Mouse (Mus musculus): ENCODE results near the gene Arhgdig.

Arhgdig gene

GRCm38 (mm10) chr17:26207686-26208085 lies at the start of gene Arhgdig:
Arhgdig (minus strand) TSS chr17:26207786.
- DNase-seq, result no peak

GRCm38 (mm10) chr17:26255313-26255712 lies 47.7 kb upstream of the Arhgdig start:
- no peak for DNase-seq

- no peak for DNase-seq
Observed at GRCm38 (mm10) chr17:26253399-26253798, 45.8 kb upstream of the Arhgdig start.

- DNase-seq, result peak; percentile 97
Observed at GRCm38 (mm10) chr17:26252539-26253251, 45.1 kb upstream of the Arhgdig start, which contains the start of gene Luc7l. Luc7l (plus strand) TSS chr17:26252896.

GRCm38 (mm10) chr17:26251886-26252538 lies 44.4 kb upstream of the Arhgdig start:
- DNase-seq, result no peak

GRCm38 (mm10) chr17:26244101-26244841 lies 36.7 kb upstream of the Arhgdig start, which contains the start of gene Fam234a:
Fam234a (minus strand) TSS chr17:26244242.
- peak; percentile 94 for DNase-seq

DNA sequence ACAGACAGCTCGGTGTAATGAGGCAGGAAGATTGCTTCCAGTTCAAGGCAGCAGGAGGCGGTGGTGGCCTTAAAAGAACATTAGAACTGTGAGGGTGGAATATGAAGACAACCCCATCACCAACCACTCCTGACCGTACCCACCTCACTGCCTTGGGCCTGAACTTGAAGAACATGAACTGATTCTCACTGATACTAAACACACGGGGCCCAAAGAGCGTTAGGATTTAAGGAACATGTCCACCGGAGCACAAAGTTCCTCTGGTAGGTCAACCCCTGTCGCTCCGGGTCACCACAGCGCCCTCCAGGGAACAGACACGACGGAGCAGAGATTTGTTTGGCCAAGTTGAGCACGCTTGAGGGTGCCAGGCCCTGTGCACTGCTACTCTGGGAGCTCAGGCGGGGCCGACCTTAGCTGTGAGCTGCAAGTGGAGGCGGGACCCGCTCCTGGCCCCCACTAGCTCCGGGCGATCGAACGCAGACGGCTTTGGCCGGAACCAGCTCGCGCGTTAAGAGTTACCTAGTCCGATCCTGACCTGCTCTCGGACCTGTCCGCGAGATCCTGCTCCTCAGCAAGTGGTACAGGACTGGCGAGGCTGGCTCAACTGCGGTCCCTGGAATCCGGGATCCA lies 36.0 kb upstream of the Arhgdig start:
- DNase-seq, result peak; percentile 28

DNA sequence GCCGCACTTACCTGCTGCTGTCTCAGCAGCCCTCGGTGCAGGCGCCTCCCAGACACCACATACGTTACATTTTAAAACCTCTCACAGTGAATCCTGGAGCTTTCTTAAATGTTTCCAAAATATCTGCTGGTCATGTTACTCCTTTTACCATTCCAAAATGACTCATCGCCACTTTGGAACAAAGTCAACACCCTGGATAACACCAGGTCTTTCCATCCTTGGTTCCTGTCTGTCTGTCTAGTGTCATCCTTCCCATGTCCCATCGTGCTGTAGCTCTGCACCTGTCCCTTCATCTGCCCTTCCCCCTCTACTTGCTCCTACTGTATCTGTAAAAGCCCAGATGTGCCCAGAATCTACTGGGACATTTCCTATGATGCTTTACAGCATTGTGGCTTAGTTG lies 33.4 kb upstream of the Arhgdig start:
- peak; percentile 11 for DNase-seq

- DNase-seq, result no peak
Observed at GRCm38 (mm10) chr17:26240120-26240790, 32.7 kb upstream of the Arhgdig start.

- no peak for DNase-seq
Observed at GRCm38 (mm10) chr17:26239551-26239950, 32.0 kb upstream of the Arhgdig start.

DNA sequence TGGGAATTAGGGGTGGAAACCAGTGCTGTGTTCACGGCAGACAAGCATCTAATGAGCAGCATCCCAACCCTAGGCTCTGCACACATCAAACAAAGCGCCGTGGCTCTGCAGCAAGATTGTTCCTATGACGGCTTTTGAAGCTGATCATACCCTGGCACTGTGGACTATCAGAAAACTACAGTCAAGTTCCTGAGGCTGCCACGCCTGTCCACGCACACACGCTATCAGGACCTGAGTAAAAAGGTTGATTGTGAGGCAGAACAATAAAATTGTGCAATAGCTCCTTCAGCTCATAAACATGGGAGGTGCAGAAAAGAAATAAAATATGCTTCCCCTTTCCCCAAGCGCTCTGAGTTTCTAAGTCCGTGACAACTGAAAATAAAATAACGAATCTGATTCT lies 30.1 kb upstream of the Arhgdig start:
- DNase-seq, result no peak

DNA sequence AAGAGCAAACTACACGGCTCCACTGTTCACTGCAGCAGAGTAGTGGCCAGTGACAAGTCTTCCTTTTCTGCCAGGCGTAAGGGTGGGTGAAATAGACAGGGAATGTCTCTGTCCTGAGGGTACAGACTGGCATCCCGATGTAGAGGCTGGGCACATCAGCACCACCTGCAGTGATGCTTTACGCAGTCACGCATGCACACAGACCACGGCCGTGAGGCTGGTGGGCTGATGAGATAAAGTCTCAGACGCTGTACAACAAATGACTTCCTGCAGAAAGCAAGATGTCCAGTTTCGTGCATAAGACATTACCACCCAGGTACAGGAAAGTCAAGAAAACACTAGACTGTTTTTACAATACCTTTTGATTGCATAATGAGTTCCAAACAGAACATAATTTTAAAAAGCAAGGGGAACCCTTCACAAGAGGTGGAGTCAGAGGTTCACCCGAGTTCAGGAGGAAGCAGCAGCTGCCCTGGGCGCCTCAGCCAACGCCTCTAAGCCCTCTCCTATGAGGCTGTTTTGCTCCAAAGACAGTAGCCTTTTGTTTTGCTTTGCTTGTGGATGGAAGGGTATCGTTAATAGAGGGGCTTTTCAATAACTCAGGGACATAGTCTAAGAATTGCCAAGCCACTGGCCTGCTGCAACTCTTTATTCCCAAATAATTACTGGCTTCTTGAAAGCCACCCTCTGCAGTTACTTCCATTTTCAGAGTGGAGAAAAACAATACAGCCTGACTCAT lies 27.7 kb upstream of the Arhgdig start:
- no peak for DNase-seq

DNA sequence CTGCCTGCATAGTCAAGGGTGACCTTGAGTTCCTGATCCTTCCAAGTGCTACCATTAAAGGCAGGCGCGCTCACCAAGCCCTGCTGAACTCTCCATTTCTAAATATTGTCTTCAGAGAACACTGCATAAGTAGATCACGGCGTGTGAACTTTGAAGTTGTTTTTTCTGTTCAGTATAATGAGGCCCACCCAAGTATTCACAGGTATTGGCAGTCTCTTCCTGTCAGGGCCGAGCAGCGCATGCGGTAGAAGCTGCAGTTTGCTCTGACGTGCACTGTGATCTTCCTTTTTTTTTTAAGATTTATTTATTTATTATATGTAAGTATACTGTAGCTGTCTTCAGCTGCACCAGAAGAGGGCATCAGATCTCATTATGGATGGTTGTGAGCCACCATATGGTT lies 26.8 kb upstream of the Arhgdig start:
- DNase-seq, result no peak

- DNase-seq, result no peak
Observed at GRCm38 (mm10) chr17:26232863-26233262, 25.3 kb upstream of the Arhgdig start.

DNA sequence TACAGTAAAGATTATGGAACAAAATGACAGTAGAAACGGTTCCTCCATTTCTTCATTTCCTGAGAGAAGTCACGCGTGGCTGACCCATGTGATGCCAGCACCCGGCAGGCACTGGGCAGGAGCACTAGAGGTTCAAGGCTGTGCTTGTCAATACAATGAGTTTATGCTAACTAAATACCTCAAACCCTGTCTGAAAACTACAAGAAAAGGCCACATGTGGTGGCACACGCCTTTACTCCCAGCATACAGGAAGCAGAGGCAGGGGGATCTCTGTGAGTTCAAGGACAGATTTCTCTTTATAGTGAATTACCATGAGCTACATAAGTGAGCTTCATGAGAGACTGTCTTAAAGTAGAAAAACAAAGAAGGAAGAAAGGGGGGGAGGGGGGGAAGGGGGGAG lies 23.6 kb upstream of the Arhgdig start:
- DNase-seq, result no peak

DNA sequence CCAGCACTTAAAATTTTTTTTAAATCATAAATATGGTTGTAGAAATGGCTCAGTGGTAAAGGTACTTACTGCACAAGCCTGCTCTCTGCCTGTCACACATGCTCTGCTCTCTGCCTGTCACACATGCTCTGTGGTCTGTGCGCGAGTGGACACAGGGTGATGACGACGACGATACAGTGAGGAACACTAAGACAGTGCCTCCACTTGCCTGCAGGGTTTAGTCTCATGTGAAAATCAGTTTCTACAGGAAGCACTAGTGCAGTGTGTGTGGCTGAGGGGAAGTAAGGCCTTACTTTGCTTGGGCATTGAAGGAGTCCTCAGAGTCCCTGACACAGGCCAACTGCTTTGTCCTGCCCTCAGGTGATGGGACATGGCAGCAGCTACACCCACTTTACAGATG lies 22.2 kb upstream of the Arhgdig start:
- DNase-seq, result no peak

DNA sequence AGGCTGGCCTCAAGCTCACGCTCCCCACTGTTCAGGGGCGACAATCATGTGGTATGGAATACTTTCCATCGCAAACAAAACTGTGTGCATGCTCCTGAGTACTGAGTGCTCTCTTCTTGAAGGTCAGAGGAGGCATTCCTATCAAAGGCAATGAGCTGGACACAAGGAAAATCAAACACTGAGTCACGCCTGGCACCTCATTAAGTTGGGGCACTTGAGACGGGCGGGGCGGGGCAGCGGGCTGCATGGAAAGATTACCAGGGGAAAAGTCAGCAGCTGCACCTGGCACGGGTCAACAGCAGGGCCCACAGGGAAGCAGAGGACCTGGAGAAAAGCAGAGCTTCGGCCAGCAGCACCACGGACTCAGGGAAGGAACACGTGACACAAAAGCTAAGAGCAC lies 17.6 kb upstream of the Arhgdig start:
- DNase-seq, result no peak

DNA sequence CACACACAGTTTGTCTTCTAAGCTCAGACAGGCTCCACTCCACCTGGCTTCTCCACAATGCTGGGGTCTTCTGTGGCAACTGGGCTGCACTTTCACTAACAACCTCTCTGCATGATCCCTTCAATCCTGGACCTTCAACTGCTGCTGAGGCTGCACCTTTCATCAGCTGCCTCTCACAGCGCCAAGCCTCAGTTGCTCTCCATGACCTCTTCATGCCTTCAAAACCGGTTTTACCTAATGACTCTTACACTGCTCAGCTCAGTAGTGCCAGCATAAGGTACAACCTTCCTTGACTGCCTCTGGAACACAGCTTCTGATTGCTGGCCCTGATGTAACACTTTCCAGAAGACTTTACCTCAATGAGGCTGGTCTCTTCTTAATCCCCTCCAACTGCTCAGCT lies 13.9 kb upstream of the Arhgdig start:
- no peak for DNase-seq

DNA sequence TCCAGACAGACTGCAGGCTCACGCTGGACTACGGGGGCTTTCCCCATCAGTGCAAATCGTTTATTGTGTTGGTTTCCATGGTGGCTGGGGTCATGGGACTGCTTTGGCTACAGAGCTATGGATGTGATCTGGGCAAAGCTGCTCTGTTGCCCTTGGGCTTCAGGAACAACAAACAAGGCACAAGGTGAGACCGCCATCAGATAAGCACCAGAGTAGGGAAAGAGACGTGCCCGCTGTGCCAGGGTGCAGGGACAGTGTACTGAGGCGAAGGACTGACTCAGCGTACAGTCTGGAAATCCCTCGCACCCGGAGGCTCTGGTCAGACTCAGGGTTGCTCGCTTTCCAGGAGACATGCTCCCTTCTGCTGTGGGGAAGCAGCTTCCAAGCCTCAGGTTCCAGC lies 5.1 kb upstream of the Arhgdig start:
- no peak for DNase-seq

GRCm38 (mm10) chr17:26212241-26212640 lies 4.7 kb upstream of the Arhgdig start:
- no peak for DNase-seq

- no peak for DNase-seq
Observed at GRCm38 (mm10) chr17:26206392-26206791, 1.2 kb downstream of the Arhgdig start.

- DNase-seq, result no peak
Observed at GRCm38 (mm10) chr17:26204766-26205165, 2.8 kb downstream of the Arhgdig start.

Measured in right cerebral cortex, adult 18-20 months (tissue).